Mouse (Mus musculus): ENCODE data around the gene Actr2. TPM values are rescaled to one million over a fixed set of nuclear protein-coding genes. Genes with fewer than 3 reads are reported as not detected.
"Not testable (repeated sequence)": the region's sequence is repeated elsewhere in the genome, so short reads cannot be mapped to it uniquely, and the experiment has no call there.

Gene Actr2
- total RNA-seq, 2 experiments from 2014 or later = 72.9 to 79.1 TPM

DNA sequence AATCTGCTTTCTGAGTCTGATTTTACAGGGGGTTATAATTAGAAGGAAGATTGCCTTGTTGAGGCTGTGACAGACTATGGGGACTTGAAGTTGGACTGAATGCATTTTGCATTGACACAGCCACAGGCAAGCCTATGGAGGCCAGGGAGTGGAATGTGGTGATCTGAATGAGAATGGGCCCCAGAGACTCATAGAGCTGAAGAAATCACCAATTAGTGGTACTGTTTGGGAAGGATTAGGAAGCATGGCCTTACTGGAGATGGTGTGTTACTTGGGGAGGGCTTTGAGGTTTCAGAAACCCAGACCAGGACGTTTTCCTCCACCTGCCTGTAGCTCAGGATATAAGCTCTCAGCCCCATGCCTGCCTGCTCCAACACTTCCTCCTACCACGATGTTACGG, 53.0 kb downstream of the Actr2 start:
- DNase-seq (ENCODE audit: low spot score) = no peak
- intact Hi-C loops (cut with DNase I) = no loop called here

DNA sequence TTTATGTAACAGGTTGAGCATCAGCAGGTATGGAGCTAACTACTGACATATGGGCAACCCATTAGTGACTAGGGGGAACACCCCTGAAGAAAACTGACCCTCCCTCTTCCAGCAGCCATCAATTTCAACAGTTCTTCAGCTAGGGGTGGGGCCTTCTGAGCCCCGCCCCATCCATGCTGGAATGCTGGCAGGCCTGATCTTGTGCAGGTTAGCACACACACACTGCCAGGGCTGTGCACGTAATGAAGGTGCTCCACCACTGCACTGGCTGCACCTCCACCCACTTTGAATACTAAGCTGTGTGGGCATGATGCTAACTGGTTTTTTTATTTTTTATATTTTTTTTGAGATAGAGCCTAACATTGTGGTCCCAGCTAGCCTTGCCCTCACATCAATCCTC, 55.3 kb downstream of the Actr2 start:
- intact Hi-C loops (cut with DNase I) = no loop called here
- no peak for DNase-seq (ENCODE audit: low spot score)

DNA sequence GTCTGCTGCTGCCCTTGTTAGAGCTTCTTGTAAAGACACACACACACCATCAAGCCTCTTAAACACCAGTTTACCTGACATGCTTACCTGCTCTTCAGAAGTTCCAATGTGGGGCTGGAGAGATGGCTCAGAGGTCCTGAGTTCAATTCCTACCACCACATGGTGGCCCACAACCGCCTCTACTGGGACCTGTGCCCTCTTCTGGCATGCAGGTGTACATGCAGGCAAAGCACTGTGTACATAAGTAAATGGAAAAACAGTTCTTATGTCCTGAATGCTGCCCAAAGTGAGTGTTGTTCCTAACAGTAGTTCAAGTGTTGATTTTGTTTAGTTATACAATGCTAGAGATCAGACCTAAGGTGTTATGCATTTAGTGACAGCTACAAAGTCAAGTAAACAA, 56.5 kb downstream of the Actr2 start:
- DNase-seq (ENCODE audit: low spot score) = no peak
- intact Hi-C loops (cut with DNase I) = no loop called here

DNA sequence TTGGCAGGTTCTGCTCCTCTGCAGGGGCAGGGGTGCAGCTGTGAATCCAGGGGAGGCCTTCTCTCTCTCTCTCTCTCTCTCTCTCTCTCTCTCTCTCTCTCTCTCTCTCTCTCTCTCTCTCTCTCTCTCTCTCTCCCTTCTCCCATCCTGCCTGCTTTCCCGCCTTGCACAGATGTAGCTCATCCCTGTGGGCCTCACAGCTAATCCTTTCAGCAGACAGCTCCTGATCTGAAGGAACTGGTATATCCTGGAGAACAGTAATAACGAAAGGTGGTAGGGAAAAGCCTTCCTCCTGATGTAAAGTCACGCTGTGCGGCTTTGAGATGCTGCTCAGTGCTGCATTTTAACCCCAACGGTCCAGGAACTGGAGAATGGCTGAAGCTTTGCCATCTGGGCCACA, 58.1 kb downstream of the Actr2 start:
- no peak for DNase-seq (ENCODE audit: low spot score)
- intact Hi-C loops (cut with DNase I) = no loop called here

DNA sequence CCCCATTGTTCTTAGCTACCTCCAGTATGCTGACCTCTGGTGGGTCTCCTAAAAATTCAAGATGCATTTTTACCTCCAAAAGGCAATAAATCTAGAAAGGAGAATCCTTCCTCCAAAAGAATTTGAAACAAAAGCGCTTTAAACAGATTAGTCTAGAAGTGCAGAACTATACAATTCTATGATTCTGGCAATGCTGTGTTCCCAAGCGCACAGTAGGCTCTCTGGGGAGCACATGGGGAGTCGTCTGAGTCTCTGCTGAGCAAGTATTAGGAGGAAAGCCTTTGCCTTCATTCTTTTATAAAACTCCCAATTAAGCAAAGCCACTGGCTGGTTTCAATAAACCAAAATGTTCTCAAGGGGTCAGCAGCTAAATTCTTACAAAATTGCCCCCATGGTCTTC, 58.8 kb downstream of the Actr2 start:
- no peak for DNase-seq (ENCODE audit: low spot score)
- intact Hi-C loops (cut with DNase I) = no loop called here

DNA sequence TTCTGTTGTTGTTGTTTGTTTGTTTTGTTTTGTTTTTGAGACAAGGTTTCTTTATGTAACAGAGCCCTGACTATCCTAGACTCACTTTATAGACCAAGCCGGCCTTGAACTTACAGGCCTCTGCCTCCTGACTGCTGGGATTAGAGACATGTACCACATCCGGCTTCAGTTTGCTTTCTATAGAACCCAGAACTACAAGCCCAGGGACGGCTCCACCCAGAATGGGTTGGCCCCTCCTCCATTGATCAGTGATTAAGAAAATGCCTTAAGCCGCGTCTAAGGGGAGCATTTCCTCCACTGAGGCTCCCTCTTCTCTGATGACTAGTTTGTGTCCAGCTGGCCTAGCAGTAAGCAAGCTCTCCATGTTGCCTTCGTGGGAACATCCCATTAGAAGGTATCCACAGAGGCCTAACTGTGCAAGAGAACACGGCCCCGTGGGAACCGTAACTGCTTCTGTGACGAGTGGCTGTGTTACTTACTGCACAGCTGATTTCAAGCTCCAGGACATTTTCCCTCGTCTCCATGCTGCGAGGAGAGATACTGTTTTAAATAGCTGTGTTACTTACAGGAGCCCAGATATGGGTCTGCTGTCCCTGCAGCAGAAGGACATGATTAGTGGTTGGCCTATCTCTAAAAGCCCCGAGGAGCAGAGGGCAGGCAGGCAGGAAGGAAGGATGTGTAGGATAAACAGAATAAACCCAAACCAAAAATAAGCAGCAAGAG, 59.7 kb downstream of the Actr2 start:
- intact Hi-C loops (cut with DNase I) = no loop called here
- DNase-seq (ENCODE audit: low spot score) = no peak

DNA sequence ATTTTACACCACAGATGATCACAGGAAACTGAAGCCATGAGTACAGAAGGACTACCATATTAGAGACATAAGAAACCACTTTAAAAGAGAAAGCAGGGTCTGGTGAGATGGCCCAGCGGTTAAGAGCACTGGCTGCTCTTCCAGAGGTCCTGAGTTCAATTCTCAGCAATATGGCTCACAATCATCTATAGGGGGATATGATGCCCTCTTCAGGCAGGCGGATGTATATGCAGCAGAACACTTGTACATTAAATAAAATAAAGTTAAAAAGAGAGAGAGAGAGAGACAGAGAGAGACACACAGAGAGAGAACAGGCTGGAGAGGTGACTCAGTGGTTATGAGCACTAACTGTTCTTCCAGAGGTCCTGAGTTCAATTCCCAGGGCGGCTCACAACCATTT, 67.1 kb downstream of the Actr2 start:
- no peak for DNase-seq (ENCODE audit: low spot score)
- intact Hi-C loops (cut with DNase I) = no loop called here

DNA sequence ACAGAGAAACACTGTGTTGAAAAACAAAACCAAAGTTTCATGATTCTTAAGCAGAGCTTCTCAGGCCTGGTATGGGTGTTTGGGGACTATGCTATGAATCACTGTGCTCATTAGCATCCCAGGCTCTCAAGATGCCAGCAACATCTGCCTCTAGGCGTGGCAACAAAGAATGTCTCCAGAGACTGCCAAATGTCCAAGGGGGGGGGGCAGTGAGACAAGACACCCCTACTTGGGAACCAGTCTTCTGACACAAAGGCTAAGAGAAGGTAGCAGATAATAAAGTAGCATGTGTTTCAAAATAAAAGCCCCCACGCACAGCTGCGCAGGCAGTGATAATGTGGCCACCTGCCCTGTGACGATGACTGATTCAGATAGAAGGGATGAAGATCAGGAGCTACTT, 69.5 kb downstream of the Actr2 start:
- intact Hi-C loops (cut with DNase I) = no loop called here
- DNase-seq (ENCODE audit: low spot score) = no peak

DNA sequence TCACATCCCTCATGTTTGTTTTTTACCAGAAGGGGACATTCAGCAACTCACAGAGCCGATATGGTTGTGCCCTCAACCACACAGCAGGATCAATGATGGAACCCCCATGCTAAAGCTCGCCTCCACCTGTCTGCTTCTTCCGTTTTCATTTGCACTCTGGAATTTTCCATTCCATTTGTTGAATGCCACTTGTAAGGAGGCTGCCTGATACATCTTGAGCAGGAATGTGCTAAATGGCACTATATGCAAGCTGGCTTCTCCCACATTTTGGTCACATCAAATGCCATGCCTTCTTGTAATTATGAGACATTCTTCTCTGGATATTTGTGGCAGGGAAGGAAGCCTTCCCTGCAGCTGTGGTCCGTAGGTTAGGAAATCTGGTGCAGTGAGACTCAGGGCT, 70.6 kb downstream of the Actr2 start:
- intact Hi-C loops (cut with DNase I) = no loop called here
- no peak for DNase-seq (ENCODE audit: low spot score)

DNA sequence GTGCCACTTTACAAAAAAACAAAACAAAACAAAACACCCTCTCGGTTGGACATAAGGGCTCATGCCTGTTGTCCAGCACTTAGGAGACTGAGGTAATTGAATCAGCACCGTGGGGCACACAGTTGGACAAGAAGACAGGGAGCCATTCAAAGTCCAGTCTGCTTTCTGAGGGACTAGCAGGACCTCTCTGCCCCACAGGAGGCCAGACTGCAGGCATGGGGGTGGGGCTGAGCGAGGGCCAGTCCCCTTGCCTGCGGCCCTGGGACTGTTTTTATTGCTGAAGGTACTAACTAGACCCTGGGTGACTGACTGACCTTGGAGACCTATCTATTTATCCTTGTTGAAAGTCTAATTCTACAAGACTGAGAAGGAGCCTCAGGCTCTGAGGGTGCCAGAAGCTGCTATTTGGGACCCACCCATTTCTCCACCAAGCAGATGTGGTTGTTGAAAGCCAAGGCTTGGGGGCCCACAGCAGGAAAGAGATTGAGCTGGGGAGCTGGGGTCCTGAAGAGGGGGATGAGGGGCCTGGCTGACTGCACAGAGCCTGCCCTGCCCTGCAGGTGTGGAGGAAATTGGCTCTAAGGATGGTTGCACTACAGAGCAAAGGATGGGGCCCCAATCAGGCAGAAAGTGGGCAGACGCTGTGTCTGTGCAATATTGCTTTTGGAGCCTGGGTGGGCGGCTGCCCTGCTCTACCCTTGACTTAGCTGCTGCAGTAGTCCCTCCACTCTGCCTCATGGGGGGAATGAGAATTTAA, 71.4 kb downstream of the Actr2 start:
- DNase-seq (ENCODE audit: low spot score) = no peak
- intact Hi-C loops (cut with DNase I) = no loop called here

DNA sequence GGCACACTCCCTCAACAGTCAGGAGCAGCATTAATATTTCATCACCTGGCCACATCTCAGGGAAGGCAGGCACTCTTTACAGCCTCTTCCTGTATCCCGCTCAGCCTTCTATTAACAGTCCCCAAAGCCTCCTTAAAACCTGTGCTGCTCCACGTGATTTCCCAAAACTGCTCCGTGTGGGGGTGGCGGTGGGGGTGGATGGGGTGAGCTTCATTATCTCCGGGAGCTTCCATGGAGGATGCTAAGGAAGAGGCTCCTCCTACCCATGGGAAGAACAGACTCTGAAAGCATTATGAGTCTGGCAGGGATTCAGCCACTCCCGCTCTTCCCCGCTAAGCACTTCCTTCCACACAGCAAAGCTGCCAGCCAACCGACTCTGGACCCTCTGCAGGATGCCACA, 74.0 kb downstream of the Actr2 start:
- intact Hi-C loops (cut with DNase I) = no loop called here

DNA sequence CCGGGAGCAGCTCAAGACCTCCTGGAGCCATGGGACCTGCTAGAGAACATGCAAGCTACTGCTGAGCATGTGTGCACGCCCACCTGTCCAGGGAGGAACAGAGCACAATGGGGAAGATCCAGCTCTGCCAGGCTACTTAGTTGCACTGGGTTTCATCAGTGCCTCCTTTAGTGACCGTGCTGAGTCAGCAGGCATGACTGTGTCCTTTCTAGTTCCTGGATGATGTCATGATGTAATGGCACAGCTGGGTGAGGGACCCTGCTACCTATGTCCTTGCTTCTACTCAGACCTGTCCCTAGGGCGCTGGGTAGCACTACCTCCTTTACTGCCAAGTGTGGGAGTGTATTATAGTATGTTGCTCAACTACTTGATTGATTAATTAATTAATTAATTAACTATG, 75.0 kb downstream of the Actr2 start:
- no peak for DNase-seq (ENCODE audit: low spot score)
- intact Hi-C loops (cut with DNase I) = no loop called here

More for the DNA sequence above, 74.0 kb downstream of the Actr2 start:
- no peak for DNase-seq (ENCODE audit: low spot score)

DNA sequence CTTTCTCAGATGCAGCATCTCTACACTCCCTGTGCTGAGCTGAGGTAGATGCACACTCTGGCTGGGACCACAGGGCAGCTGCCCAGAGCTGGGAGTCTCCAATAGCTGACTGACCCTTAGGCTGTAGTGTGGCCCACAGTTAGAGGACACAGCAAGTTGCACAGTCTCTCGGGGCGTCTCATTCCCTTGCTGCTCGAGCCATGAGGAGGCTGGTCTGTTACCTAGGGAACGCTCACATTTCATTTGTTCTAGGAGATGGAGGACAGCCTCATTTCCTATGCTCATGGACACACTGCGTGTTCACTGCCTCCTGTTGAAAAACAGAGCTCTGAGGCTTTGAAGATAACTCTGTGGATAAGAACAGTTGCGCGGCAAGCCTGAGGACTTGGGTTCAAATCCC, 76.7 kb downstream of the Actr2 start:
- intact Hi-C loops (cut with DNase I) = loop anchor here (2.0 kb wide), 1 partner anchor 117 kb away; no protein-coding TSS in a partner anchor

DNA sequence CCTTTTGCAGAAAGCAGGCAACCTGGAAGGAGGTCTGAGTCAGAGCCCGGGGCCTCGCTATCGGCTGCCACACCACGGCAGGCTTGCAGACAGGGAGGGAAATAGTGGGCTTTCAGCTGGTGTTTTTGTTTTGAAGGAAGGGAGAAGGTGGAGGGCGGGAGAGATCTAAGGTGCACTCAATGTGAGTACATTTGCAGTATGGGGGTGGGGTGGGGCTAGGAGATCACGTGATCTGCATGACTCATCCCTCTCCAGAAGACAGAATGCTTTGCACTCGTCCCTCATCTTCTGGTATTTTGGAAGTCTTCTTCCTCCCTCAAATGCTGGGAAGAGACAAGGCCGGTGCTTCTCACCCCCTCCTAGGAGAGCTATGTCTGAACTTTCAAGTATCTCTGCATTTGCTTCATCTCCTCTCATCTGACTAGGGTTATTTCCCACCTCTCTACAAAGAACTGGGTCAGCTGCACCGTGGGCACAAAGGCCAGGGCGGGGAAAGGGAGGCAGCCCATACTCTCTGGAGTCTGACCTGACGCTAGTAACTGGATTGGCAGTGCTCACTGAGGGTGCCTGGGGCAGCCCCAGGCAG, 77.3 kb downstream of the Actr2 start:
- DNase-seq (ENCODE audit: low spot score) = no peak
- intact Hi-C loops (cut with DNase I) = loop anchor here (2.0 kb wide), 1 partner anchor 117 kb away; no protein-coding TSS in a partner anchor

More for the DNA sequence above, 76.7 kb downstream of the Actr2 start:
- no peak for DNase-seq (ENCODE audit: low spot score)

DNA sequence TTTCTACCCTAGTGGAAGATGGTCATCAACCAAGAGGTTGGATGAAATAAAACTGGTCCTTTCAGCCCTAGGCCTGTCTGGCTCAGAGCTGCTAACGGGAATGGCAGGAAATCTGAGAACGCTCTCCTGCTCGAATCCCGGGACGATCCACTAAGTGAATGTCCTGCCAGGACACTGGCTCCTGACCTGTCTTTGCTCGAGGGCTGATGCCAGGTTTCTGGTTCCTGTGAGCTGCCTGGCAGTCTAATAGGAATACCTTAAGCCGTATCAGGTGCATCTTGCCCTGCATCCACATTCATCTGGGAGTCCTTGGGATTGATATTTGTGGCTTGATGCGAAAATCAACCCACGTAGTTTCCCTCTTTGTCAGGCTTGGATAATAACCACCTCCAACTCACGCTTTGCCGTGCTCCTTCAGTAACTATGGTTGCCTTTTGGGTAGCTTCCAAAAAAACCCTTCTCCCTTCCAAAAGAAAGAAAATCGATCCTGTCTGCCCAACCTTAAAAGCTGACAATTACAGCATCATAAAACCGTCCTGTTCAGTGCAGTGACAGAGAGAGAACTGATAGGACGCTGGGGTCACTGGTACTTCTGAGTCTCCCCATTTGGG, 78.3 kb downstream of the Actr2 start:
- no peak for DNase-seq (ENCODE audit: low spot score)
- intact Hi-C loops (cut with DNase I) = loop anchor here (2.0 kb wide), 1 partner anchor 116 kb away; no protein-coding TSS in a partner anchor

DNA sequence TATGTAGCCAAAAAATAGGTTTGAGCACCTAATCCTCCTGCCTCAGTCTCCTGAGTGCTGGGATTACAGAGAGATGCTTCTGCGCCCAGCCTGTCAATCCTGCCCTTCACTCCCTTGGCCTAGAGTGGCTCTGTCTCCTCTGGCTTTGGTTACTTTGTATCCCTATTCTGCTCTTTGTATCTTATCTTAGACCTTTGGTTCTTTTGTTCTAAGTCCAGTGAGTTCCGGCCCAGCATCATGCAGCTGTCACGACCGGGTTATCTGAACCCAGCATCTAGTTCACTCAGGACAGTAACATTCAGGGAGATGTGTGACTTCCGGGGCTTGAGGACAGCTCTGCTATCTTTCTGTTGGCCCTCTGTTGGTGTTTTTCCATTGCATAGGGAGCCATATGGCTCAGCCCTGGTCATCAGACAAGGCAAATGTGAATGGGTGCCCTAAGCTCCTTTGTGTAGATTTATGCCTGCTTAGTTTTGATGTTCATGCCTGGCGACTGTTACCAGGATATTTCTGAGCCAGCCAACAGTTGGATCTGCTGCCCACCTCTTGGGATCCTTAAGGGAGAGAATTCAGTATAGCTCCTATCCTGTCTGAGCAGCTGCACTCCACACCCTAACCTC, 79.1 kb downstream of the Actr2 start:
- no peak for DNase-seq (ENCODE audit: low spot score)
- intact Hi-C loops (cut with DNase I) = loop anchor here (2.0 kb wide), 1 partner anchor 115 kb away; no protein-coding TSS in a partner anchor

DNA sequence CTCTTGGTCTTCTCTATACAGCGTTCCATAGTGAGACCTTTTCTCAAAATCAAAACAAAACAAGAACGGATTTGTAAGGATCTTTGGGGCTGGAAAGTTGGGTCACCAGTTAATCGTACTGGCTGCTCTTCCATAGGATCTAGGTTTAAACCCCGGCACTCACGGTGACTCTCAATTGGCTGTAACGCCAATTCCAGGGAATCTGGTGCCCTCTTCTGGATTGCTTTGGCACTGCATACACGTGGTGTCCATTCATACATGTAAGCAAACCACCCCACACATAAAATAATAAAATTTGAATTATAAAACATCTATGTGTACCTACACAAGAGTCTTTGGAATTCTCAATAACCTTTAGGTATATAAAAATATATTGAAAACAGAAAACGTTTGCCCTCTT, 81.2 kb downstream of the Actr2 start:
- DNase-seq (ENCODE audit: low spot score) = no peak
- intact Hi-C loops (cut with DNase I) = loop anchor here (2.0 kb wide), 1 partner anchor 199 kb away; no protein-coding TSS in a partner anchor

DNA sequence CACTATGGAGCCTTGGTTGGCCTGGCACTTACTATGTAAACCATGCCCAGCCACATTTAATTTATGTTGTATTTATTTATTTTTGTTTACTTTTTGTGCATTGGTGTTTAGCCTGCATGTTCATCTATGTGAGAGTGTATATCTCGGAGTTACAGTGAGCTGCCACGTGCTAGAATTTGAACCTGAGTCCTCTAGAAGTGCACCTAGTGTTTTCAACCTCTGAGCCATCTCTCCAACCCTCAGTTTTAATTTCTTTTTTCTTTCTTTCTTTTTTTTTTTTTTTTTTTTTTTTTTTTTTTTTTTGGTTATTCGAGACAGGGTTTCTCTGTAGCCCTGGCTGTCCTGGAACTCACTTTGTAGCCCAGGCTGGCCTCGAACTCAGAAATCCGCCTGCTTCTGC, 81.7 kb downstream of the Actr2 start:
- not testable (repeated sequence) for DNase-seq (ENCODE audit: low spot score)
- intact Hi-C loops (cut with DNase I) = loop anchor here (2.0 kb wide), 1 partner anchor 198 kb away; no protein-coding TSS in a partner anchor

DNA sequence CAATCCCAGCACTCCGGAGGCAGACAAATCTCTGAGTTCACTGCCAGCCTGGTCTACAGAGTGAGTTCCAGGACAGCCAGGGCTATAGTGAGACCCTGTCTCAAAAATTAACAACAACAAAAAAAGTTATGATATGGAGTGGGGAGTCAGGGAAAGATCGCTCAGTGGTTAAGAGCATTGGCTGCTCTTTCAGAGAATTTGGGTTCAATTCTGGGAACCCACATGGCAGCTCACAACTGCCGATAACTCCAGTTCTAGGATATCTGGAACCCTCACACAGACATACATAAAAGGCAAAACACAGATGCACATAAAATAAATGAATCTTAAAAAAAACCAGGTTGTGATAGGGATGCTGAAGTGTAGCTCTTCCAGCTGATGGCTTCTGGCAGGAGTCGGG, 83.7 kb downstream of the Actr2 start:
- intact Hi-C loops (cut with DNase I) = no loop called here
- DNase-seq (ENCODE audit: low spot score) = no peak

DNA sequence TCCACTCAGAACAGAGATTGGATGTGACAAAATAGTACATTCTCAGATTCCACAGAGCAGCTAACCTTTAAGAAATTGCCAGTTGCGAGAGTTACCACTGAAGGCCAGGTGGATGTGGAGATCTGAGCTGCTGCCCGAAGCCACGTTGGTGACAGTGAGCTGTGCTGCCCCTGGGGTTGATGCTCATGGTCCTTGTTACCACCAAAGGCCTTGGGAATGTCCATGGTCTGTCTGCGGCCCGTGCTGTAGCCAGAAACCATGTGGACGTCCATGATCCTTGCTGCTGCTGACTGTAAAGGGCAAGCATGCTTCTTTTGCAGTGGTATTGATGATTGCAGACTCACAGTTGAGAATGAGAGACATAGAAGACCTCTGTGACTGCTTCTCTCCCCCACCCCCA, 84.3 kb downstream of the Actr2 start:
- intact Hi-C loops (cut with DNase I) = no loop called here
- no peak for DNase-seq (ENCODE audit: low spot score)

All from heart, postnatal 25 days (tissue).